Mouse (Mus musculus): ENCODE measurements around the gene Trappc3. TPM values are rescaled to one million over a fixed set of nuclear protein-coding genes. Genes with fewer than 3 reads are reported as not detected.
"Not testable (repeated sequence)": the region's sequence is repeated elsewhere in the genome, so short reads cannot be mapped to it uniquely, and the experiment has no call there.

The Trappc3 gene
- polyA plus RNA-seq (2017; shearing (Covaris generic)), result 10 to 100 TPM; 57.1 to 80.8 TPM

GRCm38 (mm10) chr4:126262119-126262807, at the start of gene Trappc3:
Trappc3 (plus strand) TSS chr4:126262325.
- peak; percentile 84 for ATAC-seq

- ATAC-seq, result no peak
Measured at GRCm38 (mm10) chr4:126217771-126218170, 44.4 kb upstream of the Trappc3 start.

GRCm38 (mm10) chr4:126219540-126219939, 42.6 kb upstream of the Trappc3 start:
- not testable (repeated sequence) for ATAC-seq

- ATAC-seq, result no peak
Measured at GRCm38 (mm10) chr4:126220045-126220444, 42.1 kb upstream of the Trappc3 start.

- ATAC-seq, result no peak
Measured at GRCm38 (mm10) chr4:126222631-126223030, 39.5 kb upstream of the Trappc3 start.

GRCm38 (mm10) chr4:126226640-126227039, 35.5 kb upstream of the Trappc3 start:
- ATAC-seq, result peak; percentile 19

GRCm38 (mm10) chr4:126227077-126227761, 34.9 kb upstream of the Trappc3 start:
- peak; percentile 85 for ATAC-seq

- no peak for ATAC-seq
Measured at GRCm38 (mm10) chr4:126228144-126228543, 34.0 kb upstream of the Trappc3 start.

- no peak for ATAC-seq
Measured at GRCm38 (mm10) chr4:126229900-126230299, 32.2 kb upstream of the Trappc3 start.

- no peak for ATAC-seq
Measured at GRCm38 (mm10) chr4:126233676-126234308, 28.3 kb upstream of the Trappc3 start.

- no peak for ATAC-seq
Measured at GRCm38 (mm10) chr4:126234496-126235175, 27.5 kb upstream of the Trappc3 start.

GRCm38 (mm10) chr4:126235191-126235590, 26.9 kb upstream of the Trappc3 start:
- no peak for ATAC-seq

GRCm38 (mm10) chr4:126236467-126237280, 25.5 kb upstream of the Trappc3 start:
- no peak for ATAC-seq

- no peak for ATAC-seq
Measured at GRCm38 (mm10) chr4:126237721-126238242, 24.3 kb upstream of the Trappc3 start.

- ATAC-seq, result no peak
Measured at GRCm38 (mm10) chr4:126239862-126240475, 22.2 kb upstream of the Trappc3 start.

- no peak for ATAC-seq
Measured at GRCm38 (mm10) chr4:126241956-126242355, 20.2 kb upstream of the Trappc3 start.

GRCm38 (mm10) chr4:126242510-126242909, 19.6 kb upstream of the Trappc3 start:
- no peak for ATAC-seq

- ATAC-seq, result no peak
Measured at GRCm38 (mm10) chr4:126246202-126246889, 15.8 kb upstream of the Trappc3 start.

- ATAC-seq, result no peak
Measured at GRCm38 (mm10) chr4:126248261-126248868, 13.8 kb upstream of the Trappc3 start.

- ATAC-seq, result no peak
Measured at GRCm38 (mm10) chr4:126250659-126251058, 11.5 kb upstream of the Trappc3 start.
